Mouse (Mus musculus): ENCODE measurements around the gene Gm11985. TPM values are rescaled to one million over a fixed set of nuclear protein-coding genes. Genes with fewer than 3 reads are reported as not detected.

Gene Gm11985
- total RNA-seq, 2 experiments from 2014 or later, result not detected

GRCm38 (mm10) chr11:7169645-7170044, 18.7 kb downstream of the Gm11985 start:
- no peak for DNase-seq (ENCODE audit: low spot score in 2 of 2)
- intact Hi-C loops (cut with DNase I), result no loop called here

- intact Hi-C loops (cut with DNase I), result no loop called here
- no peak for DNase-seq (ENCODE audit: low spot score in 2 of 2)
Measured at GRCm38 (mm10) chr11:7164416-7164815, 24.0 kb downstream of the Gm11985 start.

DNA sequence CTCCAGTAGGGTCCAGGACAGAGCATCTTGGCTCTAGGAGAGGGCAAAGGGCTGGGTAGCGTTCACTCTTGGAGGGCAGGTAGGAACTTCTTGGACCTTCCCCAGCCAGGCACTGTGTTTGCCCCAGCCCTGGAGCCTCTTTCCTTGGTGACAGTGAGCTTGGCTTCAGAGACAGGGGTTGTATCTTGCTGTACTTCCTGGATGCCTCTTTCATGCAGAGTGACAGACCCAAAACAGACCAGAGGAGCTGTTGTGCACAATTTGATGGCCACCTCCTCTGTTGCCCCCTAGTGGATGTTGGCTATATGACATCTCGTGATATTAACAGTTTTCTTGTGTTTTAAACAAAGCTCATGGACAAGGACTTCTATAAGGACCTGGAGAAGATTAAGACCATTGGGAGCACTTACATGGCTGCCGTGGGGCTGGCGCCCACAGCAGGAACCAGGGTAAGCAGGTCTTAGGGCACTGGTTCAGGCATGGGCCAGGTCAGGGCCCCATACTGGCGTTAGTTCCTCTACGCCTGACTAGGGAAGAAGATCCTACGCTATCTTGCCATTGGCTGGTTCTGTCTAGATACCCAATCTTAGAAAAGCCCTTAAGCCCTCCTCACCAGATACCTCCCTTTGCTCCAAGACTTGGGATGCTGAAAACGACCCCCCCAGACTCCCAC, 26.7 kb downstream of the Gm11985 start:
- intact Hi-C loops (cut with DNase I), result no loop called here

GRCm38 (mm10) chr11:7160637-7161101, 27.7 kb downstream of the Gm11985 start:
- DNase-seq (ENCODE audit: low spot score in 2 of 2), result no peak
- intact Hi-C loops (cut with DNase I), result no loop called here

More for the DNA sequence above, 26.7 kb downstream of the Gm11985 start:
- DNase-seq (ENCODE audit: low spot score in 2 of 2), result peak; percentile 52 to 60

- intact Hi-C loops (cut with DNase I), result no loop called here
- DNase-seq (ENCODE audit: low spot score in 2 of 2), result no peak
Measured at GRCm38 (mm10) chr11:7160146-7160545, 28.2 kb downstream of the Gm11985 start.

DNA sequence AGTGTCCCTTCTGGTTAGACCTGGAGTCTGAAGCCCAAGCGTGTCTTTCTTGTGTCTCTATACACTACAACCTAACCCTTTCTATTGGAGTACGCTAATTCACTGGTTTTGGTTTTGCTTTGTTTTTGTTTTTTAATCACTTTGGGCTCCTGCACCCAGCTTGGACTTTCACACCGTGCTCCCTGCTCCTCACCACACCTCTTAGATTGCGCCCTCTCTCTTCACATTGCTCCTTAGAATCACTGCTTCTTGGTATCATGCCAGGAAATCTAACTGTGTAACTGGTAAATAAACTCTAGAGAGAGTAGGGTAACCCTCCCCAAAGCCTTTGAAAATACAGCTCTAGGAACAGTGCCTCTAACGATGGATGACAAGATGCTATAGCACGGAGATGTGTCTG, 30.2 kb downstream of the Gm11985 start:
- intact Hi-C loops (cut with DNase I), result no loop called here
- DNase-seq (ENCODE audit: low spot score in 2 of 2), result no peak

DNA sequence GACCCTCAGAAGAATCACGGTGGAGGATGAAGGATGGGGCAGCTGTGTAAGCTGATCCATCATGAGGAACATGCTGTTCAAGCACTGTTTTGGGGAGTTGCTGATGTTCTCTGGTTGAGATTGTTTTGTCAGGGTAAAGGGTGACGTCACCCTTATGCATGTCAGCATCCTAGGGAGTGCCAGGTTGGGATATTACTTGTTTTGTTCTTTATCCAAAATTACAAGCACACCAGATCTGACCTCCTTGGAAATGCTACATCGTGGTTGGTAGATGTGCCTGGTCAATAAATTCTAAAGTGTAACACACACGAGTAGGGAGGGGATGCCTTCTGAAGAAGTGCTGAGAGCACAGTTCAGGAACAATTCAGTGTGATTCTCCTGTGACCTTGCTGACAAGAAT, 31.9 kb downstream of the Gm11985 start:
- DNase-seq (ENCODE audit: low spot score in 2 of 2), result no peak
- intact Hi-C loops (cut with DNase I), result no loop called here

GRCm38 (mm10) chr11:7153081-7153480, 35.3 kb downstream of the Gm11985 start:
- no peak for DNase-seq (ENCODE audit: low spot score in 2 of 2)
- intact Hi-C loops (cut with DNase I), result no loop called here

DNA sequence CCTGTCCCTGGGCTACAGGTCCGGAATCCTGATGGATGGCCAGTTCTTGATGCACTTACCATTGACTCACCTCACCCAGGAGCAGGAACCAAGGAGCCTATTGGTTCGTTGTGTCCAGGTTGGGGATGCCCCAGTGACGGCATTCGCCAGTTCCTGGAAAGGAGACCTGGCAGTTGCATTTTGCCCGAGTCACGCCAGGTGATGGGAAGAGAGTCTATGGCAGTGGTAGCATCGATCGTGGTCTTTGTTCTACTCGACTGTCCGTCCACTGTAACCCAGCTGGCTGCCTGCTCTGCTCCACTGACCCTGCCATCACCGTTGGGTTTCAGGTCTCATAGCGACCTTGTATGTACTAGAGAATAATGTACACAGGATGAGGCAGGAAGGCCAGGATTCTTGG, 36.0 kb downstream of the Gm11985 start:
- no peak for DNase-seq (ENCODE audit: low spot score in 2 of 2)
- intact Hi-C loops (cut with DNase I), result no loop called here

GRCm38 (mm10) chr11:7150511-7150910, 37.9 kb downstream of the Gm11985 start:
- intact Hi-C loops (cut with DNase I), result no loop called here
- no peak for DNase-seq (ENCODE audit: low spot score in 2 of 2)

DNA sequence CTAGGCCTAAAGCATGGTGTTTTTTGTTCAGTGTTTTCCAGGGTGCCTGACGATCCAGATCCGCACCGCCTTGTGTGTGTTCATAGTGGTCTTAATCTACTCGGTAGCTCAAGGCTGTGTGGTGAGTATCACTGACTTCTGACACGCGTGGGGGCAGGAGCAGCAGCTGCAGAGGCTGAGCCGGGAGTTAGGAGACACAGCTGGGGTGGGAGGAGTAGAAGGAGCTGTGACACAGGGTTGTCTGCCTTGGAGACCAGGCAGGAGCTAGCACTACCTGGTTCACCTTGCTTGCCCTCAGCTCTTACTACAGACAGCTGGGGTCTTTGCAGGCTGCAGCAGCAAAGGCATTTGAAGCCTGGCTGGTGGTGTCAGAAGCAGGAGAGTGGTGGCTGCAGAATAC, 38.9 kb downstream of the Gm11985 start:
- no peak for DNase-seq (ENCODE audit: low spot score in 2 of 2)
- intact Hi-C loops (cut with DNase I), result no loop called here

GRCm38 (mm10) chr11:7147945-7148344, 40.4 kb downstream of the Gm11985 start:
- no peak for DNase-seq (ENCODE audit: low spot score in 2 of 2)
- intact Hi-C loops (cut with DNase I), result no loop called here

GRCm38 (mm10) chr11:7147536-7147935, 40.8 kb downstream of the Gm11985 start:
- no peak for DNase-seq (ENCODE audit: low spot score in 2 of 2)
- intact Hi-C loops (cut with DNase I), result no loop called here

DNA sequence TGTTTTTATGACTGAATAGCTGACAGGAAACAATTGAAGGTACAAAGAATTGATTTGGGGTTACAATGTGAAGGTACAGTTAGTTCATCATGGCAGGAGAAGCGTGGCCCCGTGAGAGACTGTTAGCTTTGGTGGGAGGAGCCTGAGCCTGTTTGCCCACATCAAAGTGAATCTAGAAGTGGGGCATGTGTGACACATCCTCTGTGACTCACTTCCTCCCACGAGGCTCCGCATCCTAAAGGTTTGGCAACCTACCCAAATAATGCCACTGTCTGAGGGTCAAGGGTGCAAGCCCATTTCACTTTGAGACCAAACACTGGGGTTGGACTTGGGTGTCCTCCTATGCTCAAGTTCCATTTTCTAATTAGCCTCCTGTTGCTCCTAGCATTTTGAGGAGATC, 43.1 kb downstream of the Gm11985 start:
- intact Hi-C loops (cut with DNase I), result no loop called here
- no peak for DNase-seq (ENCODE audit: low spot score in 2 of 2)

GRCm38 (mm10) chr11:7144369-7144768, 44.0 kb downstream of the Gm11985 start:
- intact Hi-C loops (cut with DNase I), result loop anchor here (5.0 kb wide), 1 partner anchor 487 kb away; the partner anchor contains the start of gene Ramp3
- DNase-seq (ENCODE audit: low spot score in 2 of 2), result no peak

DNA sequence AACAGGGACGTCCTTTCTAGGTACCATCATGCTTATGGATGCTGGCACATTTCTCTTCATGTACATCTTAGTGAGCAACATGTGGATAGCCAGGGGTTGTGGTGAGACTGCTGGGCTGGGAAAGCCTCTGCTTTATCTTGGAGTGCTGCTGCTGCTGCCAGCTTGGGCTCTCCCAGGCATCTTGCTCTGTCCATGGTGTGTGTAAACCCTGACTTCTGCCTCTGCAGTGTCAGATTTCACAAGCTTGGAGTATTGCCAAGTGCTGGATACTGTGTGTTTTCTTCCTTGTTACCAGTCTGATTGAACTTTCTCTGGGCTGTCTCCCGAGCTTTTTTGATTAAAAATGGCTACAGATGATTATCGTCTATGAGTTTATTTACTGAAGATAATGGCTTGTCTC, 45.6 kb downstream of the Gm11985 start:
- no peak for DNase-seq (ENCODE audit: low spot score in 2 of 2)
- intact Hi-C loops (cut with DNase I), result loop anchor here (5.0 kb wide), 1 partner anchor 485 kb away; the partner anchor contains the start of gene Ramp3

GRCm38 (mm10) chr11:7140449-7140848, 47.9 kb downstream of the Gm11985 start:
- intact Hi-C loops (cut with DNase I), result loop anchor here (5.0 kb wide), 1 partner anchor 483 kb away; the partner anchor contains the start of gene Ramp3
- DNase-seq (ENCODE audit: low spot score in 2 of 2), result peak; percentile 48 to 59

DNA sequence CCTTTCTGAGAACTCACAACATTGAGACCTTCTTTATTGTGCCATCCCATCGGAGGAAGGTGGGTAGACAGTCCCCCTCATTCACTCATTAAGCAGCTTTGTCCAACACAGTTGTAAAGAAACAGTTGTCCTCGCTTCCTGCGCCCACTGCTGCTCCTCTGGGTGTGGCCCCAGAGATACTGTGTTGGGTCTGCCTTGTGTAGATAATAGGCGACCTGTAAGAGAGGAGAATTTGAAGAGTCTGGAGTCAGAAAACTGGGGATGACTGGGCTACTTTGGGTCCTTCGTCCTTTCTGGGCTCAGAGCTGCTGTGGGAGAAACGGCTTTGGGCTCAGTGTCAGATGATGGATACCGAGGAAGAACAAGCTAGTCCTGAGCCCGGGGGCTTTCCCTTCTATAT, 50.0 kb downstream of the Gm11985 start:
- DNase-seq (ENCODE audit: low spot score in 2 of 2), result no peak
- intact Hi-C loops (cut with DNase I), result no loop called here

- intact Hi-C loops (cut with DNase I), result no loop called here
- no peak for DNase-seq (ENCODE audit: low spot score in 2 of 2)
Measured at GRCm38 (mm10) chr11:7136246-7136855, 52.0 kb downstream of the Gm11985 start.

DNA sequence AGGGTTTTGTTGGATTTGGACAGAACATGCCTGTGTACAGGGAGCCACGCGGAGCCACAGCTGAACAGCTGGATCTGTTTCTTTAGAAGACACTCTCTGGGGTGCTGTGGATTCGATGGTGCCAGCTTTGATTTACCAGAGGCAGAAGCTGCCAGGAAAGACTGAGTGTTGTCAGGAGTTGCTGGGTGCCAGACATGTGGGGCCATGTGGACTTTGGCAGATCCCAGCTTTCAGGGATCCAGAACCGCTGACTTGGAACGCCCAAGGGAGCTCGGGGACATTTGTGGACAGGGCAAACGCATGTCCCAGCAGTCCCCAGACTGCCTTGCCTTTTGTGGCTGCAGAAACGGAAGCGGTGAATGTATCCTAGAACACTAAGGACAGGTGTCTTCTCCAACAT, 52.6 kb downstream of the Gm11985 start:
- no peak for DNase-seq (ENCODE audit: low spot score in 2 of 2)
- intact Hi-C loops (cut with DNase I), result no loop called here

DNA sequence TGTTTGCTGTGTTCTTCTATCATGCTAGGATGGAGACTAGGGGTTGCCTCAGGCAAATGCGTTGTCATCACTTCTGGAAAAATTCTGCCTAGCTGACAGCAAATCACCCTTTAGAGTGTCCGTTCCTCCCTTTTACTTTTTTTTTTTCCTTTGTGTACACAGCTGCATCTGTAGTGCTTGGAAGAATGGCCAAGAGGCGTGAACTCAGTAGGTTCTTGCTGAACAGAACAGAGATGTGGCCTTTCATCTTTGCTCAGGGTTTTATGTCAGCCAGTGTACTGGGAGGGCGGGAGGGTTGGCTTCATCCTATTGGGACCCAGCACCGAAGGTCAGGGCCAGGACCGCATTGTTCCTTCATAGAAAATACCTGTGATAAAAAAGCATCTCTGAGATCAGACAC, 53.1 kb downstream of the Gm11985 start:
- intact Hi-C loops (cut with DNase I), result no loop called here
- no peak for DNase-seq (ENCODE audit: low spot score in 2 of 2)

Data from left cerebral cortex, postnatal 14 days (tissue).